ENCODE assay signal across 16 mouse cellular contexts in the genomic region with DNA sequence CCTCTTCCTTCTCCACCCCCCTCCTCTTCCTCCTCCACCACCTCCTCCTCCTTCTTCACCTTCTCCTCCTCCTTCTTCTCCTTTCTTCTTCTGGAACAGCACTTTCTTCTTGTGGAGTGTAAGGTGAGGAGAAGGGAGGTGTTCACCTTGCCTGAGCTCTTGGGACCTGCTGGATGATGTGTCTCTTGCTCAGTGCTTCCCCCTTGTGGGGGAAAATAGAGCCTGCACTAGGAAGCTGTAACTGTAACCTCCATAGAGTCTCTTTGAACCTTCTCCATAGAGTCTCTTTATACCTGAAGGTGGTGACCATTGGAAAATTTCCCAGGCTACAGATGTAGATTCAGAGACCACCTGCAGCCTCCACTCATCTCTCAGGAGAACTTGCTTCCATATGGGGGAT. TPM values are rescaled to one million over a fixed set of nuclear protein-coding genes. Genes with fewer than 3 reads are reported as not detected.
A peak's percentile ranks its signal among the peaks of the same experiment; 100 is the strongest.
DNase-seq lines count a peak whose midpoint lies in the region; ATAC-seq and TF ChIP-seq lines count a peak whose summit lies in the region.
"Had no signal": no experiment of that assay in that cellular context is flagged by ENCODE, and none has a peak within 500 bp of the region (broad histone marks: within the 10 kb centered on the region; RNA-seq: fewer than 3 reads in every experiment).

No protein-coding gene starts in this region.

- H3K9ac ChIP-seq in embryonic facial prominence, embryonic 11.5 days (replicated peaks; ENCODE audit: low read length): no peak overlapping the region
- H3K9ac ChIP-seq in liver, adult 2 months (ENCODE audit: low read depth, low read length): no peak overlapping the region
- H3K9ac ChIP-seq in liver, embryonic 11.5 days (ENCODE audit: low read depth, low read length): no peak overlapping the region
- no peak overlapping the region for H3K9ac ChIP-seq in hindbrain, embryonic 12.5 days
- no peak overlapping the region for H3K9ac ChIP-seq in midbrain, embryonic 16.5 days (ENCODE audit: low read depth, low read length)
- H3K9ac ChIP-seq: kidney, embryonic 15.5 days; lung, embryonic 15.5 days had no signal

- DNase-seq in embryonic facial prominence, embryonic 11.5 days (ENCODE audit: low spot score): peak; percentile 6
- no peak for DNase-seq in embryonic facial prominence, embryonic 10.5 days (ENCODE audit: low spot score)
- DNase-seq in liver, adult 2 months (ENCODE audit: extremely low read depth, low read depth, low spot score): no peak
- DNase-seq in liver, embryonic 11.5 days (ENCODE audit: low spot score): no peak
- DNase-seq in B cell, adult 2 months: peak; percentile 11 to 25
- no peak for DNase-seq in brain, embryonic 14.5 days (ENCODE audit: low read depth)
- DNase-seq: adrenal gland, postnatal 10 days; gastrocnemius, postnatal 25 days; heart, postnatal 14 days had no signal

- no peaks in the 10 kb centered on the region for H3K27me3 ChIP-seq in embryonic facial prominence, embryonic 11.5 days (ENCODE audit: control insufficient read depth, insufficient read depth, low read length)
- no peaks in the 10 kb centered on the region for H3K27me3 ChIP-seq in embryonic facial prominence, embryonic 10.5 days (replicated peaks; ENCODE audit: low read depth, poor library complexity, severe bottlenecking)
- no peaks in the 10 kb centered on the region for H3K27me3 ChIP-seq in liver, adult 2 months (ENCODE audit: control insufficient read depth, insufficient read depth, low read length)
- H3K27me3 ChIP-seq in liver, embryonic 11.5 days (replicated peaks; ENCODE audit: control insufficient read depth, insufficient read depth, low read length): no peaks in the 10 kb centered on the region
- no peaks in the 10 kb centered on the region for H3K27me3 ChIP-seq in hindbrain, embryonic 12.5 days
- no peaks in the 10 kb centered on the region for H3K27me3 ChIP-seq in midbrain, embryonic 16.5 days (ENCODE audit: control insufficient read depth, insufficient read depth, low read depth, low read length)
- H3K27me3 ChIP-seq: kidney, embryonic 15.5 days; lung, embryonic 15.5 days had no signal

- H3K9me3 ChIP-seq in embryonic facial prominence, embryonic 11.5 days (replicated peaks; ENCODE audit: control insufficient read depth, low read length): no peaks in the 10 kb centered on the region
- no peaks in the 10 kb centered on the region; the same call in 1 of the 2 replicates for H3K9me3 ChIP-seq in embryonic facial prominence, embryonic 10.5 days
- H3K9me3 ChIP-seq in liver, embryonic 11.5 days (ENCODE audit: control insufficient read depth, low read length): no peaks in the 10 kb centered on the region; the same call in 1 of the 2 replicates
- 0 out of 2 replicates have a peak, but pooled peaks cover 3% of the 10 kb centered on the region for H3K9me3 ChIP-seq in hindbrain, embryonic 12.5 days (replicated peaks)
- no peaks in the 10 kb centered on the region; the same call in 1 of the 2 replicates for H3K9me3 ChIP-seq in midbrain, embryonic 16.5 days (replicated peaks; ENCODE audit: control insufficient read depth, low read length, poor library complexity, severe bottlenecking)
- H3K9me3 ChIP-seq: kidney, embryonic 15.5 days; lung, embryonic 15.5 days had no signal

- no peak overlapping the region for H3K4me3 ChIP-seq in embryonic facial prominence, embryonic 11.5 days (ENCODE audit: low read depth, low read length)
- H3K4me3 ChIP-seq in embryonic facial prominence, embryonic 10.5 days: no peak overlapping the region
- H3K4me3 ChIP-seq in liver, adult 2 months (ENCODE audit: insufficient read depth, low read depth, low read length): no peak overlapping the region
- no peak overlapping the region for H3K4me3 ChIP-seq in liver, embryonic 11.5 days (ENCODE audit: low read depth, low read length)
- H3K4me3 ChIP-seq in hindbrain, embryonic 12.5 days: no peak overlapping the region
- no peak overlapping the region for H3K4me3 ChIP-seq in midbrain, embryonic 16.5 days (ENCODE audit: low read depth, low read length)
- H3K4me3 ChIP-seq: kidney, embryonic 15.5 days; lung, embryonic 15.5 days had no signal

- H3K4me2 ChIP-seq in embryonic facial prominence, embryonic 11.5 days (ENCODE audit: low read depth, low read length): no peak overlapping the region
- no peak overlapping the region for H3K4me2 ChIP-seq in liver, embryonic 11.5 days
- no peak overlapping the region for H3K4me2 ChIP-seq in hindbrain, embryonic 12.5 days (replicated peaks)
- H3K4me2 ChIP-seq in midbrain, embryonic 16.5 days (ENCODE audit: low read length): no peak overlapping the region
- H3K4me2 ChIP-seq: kidney, embryonic 15.5 days; lung, embryonic 15.5 days had no signal

- TF ChIP-seq CTCF in liver, adult 2 months (IDR thresholded peaks at IDR 0.05; ENCODE audit: low read depth, low read length): peak; percentile 4; the same call in 1 of the 2 replicates
- peak; percentile 26; the same call in 1 of the 2 replicates for TF ChIP-seq CTCF in brain, embryonic 14.5 days (IDR thresholded peaks at IDR 0.05; ENCODE audit: borderline replicate concordance, extremely low read depth, insufficient read depth, insufficient read length)

- no peaks in the 10 kb centered on the region for H3K79me2 ChIP-seq in liver, adult 2 months (ENCODE audit: control insufficient read depth, insufficient read depth, low read length)

- no peak for TF ChIP-seq POLR2A in liver, adult 2 months (IDR thresholded peaks at IDR 0.05; ENCODE audit: extremely low read depth, insufficient read depth, low read length)
- TF ChIP-seq POLR2A in brain, embryonic 14.5 days (IDR thresholded peaks at IDR 0.05; ENCODE audit: borderline replicate concordance, extremely low read depth, insufficient read depth, insufficient read length, poor library complexity, severe bottlenecking): no peak

- no peak for ATAC-seq in embryonic facial prominence, embryonic 11.5 days (replicated peaks; ENCODE audit: insufficient number of reproducible peaks, low FRiP score, low TSS enrichment, low read depth)
- no peak for ATAC-seq in liver, embryonic 11.5 days (replicated peaks; ENCODE audit: low FRiP score)
- no peak for ATAC-seq in hindbrain, embryonic 12.5 days (ENCODE audit: low FRiP score)
- ATAC-seq in midbrain, embryonic 16.5 days: no peak

- H3K36me3 ChIP-seq in embryonic facial prominence, embryonic 11.5 days (replicated peaks; ENCODE audit: control insufficient read depth, insufficient read depth, low read depth, low read length): no peaks in the 10 kb centered on the region
- H3K36me3 ChIP-seq in embryonic facial prominence, embryonic 10.5 days (replicated peaks): no peaks in the 10 kb centered on the region
- no peaks in the 10 kb centered on the region for H3K36me3 ChIP-seq in liver, adult 2 months (ENCODE audit: control insufficient read depth, insufficient read depth, low read length)
- H3K36me3 ChIP-seq in liver, embryonic 11.5 days (ENCODE audit: control insufficient read depth, insufficient read depth, low read length): no peaks in the 10 kb centered on the region
- H3K36me3 ChIP-seq in hindbrain, embryonic 12.5 days: no peaks in the 10 kb centered on the region
- H3K36me3 ChIP-seq in midbrain, embryonic 16.5 days (ENCODE audit: control insufficient read depth, insufficient read depth, low read length): peaks cover 4% of the 10 kb centered on the region; the same call in 1 of the 2 replicates
- H3K36me3 ChIP-seq: kidney, embryonic 15.5 days; lung, embryonic 15.5 days had no signal

- no peaks in the 10 kb centered on the region for H3K4me1 ChIP-seq in embryonic facial prominence, embryonic 11.5 days (ENCODE audit: control insufficient read depth, insufficient read depth, low read length)
- no peaks in the 10 kb centered on the region for H3K4me1 ChIP-seq in embryonic facial prominence, embryonic 10.5 days
- H3K4me1 ChIP-seq in liver, adult 2 months (ENCODE audit: control insufficient read depth, insufficient read depth, low read length): no peaks in the 10 kb centered on the region
- H3K4me1 ChIP-seq in liver, embryonic 11.5 days (replicated peaks; ENCODE audit: control insufficient read depth, insufficient read depth, low read length): no peaks in the 10 kb centered on the region
- H3K4me1 ChIP-seq in hindbrain, embryonic 12.5 days: peaks cover 5% of the 10 kb centered on the region; the same call in 1 of the 2 replicates
- no peaks in the 10 kb centered on the region for H3K4me1 ChIP-seq in midbrain, embryonic 16.5 days (ENCODE audit: control insufficient read depth, insufficient read depth, low read length)
- H3K4me1 ChIP-seq: lung, embryonic 15.5 days had no signal

- H3K27ac ChIP-seq in embryonic facial prominence, embryonic 11.5 days (replicated peaks; ENCODE audit: low read depth, low read length): no peak overlapping the region
- H3K27ac ChIP-seq in embryonic facial prominence, embryonic 10.5 days (replicated peaks): no peak overlapping the region
- no peak overlapping the region for H3K27ac ChIP-seq in liver, adult 2 months (replicated peaks; ENCODE audit: insufficient read depth, low read depth, low read length)
- no peak overlapping the region for H3K27ac ChIP-seq in liver, embryonic 11.5 days (ENCODE audit: low read depth, low read length)
- no peak overlapping the region for H3K27ac ChIP-seq in hindbrain, embryonic 12.5 days
- H3K27ac ChIP-seq in midbrain, embryonic 16.5 days (ENCODE audit: low read length): no peak overlapping the region
- H3K27ac ChIP-seq: kidney, embryonic 15.5 days; lung, embryonic 15.5 days had no signal

RNA-seq across cellular contexts. Expression of a gene that starts 59.5 kb away (rescaled TPM):
- not detected in 2 replicates for polyA plus RNA-seq in embryonic facial prominence, embryonic 11.5 days (2014; fragmentation: Nextera tagmentation; extraction: Ambion mirVana)
- not detected in 2 replicates for polyA plus RNA-seq in embryonic facial prominence, embryonic 10.5 days (2016; fragmentation: Nextera tagmentation; extraction: Ambion mirVana)
- not detected in 2 replicates for total RNA-seq in liver, adult 2 months (2014; rRNA removed)
- not detected in 2 replicates for polyA plus RNA-seq in liver, adult 2 months (2012; rRNA removed)
- polyA plus RNA-seq in liver, embryonic 11.5 days (2014; fragmentation: Nextera tagmentation; extraction: Ambion mirVana): not detected in 2 replicates
- polyA plus RNA-seq in brain, embryonic 14.5 days (2012; rRNA removed): not detected in 2 replicates
- polyA plus RNA-seq in hindbrain, embryonic 12.5 days (2016; fragmentation: Nextera tagmentation; extraction: Ambion mirVana): not detected in 2 replicates
- not detected in 2 replicates for polyA plus RNA-seq in midbrain, embryonic 16.5 days (2015; fragmentation: Nextera tagmentation; extraction: Ambion mirVana)
- total RNA-seq: adrenal gland, postnatal 10 days; gastrocnemius, postnatal 25 days; heart, postnatal 14 days; left cerebral cortex, adult 8-10 months; monocyte, adult 5-6 weeks had no signal
- polyA plus RNA-seq: kidney, embryonic 15.5 days; lung, embryonic 15.5 days; spleen, adult 2 months had no signal

Comparison
In these comparisons a context has a peak if more than half of its experiments do, and no peak if none do; other contexts are left out.
1. DNase-seq: peak in embryonic facial prominence, embryonic 11.5 days (single experiment) and B cell, adult 2 months (2 of 2); none in embryonic facial prominence, embryonic 10.5 days (single experiment), liver, adult 2 months (single experiment), liver, embryonic 11.5 days (single experiment) and brain, embryonic 14.5 days (single experiment).